Mouse (Mus musculus) brain, adult 10 weeks (tissue): Measurements from ENCODE around the gene Krtap28-10. TPM values are rescaled to one million over a fixed set of nuclear protein-coding genes. Genes with fewer than 3 reads are reported as not detected.

Experiments used
- polyA plus RNA-seq: library from polyadenylated mRNA; stranded (reverse); fragments of 350-450 nt; fragmentation: Illumina TruSeq; extraction: RNeasy Lipid Tissue Mini Kit (QIAGEN cat#74804); gene quantifications from one replicate; pipeline ENCODE4 v1.2.3, GENCODE M21; 2015; ENCODE audit warnings: low read depth, low replicate concordance

Gene Krtap28-10
- polyA plus RNA-seq, result not detected

GRCm38 (mm10) chr1:83042380-83042779 is at the start of gene Krtap28-10:
TSS of gene Krtap28-10 (minus strand) at chr1:83042480.

GRCm38 (mm10) chr1:83060643-83061042 is 18.4 kb upstream of the Krtap28-10 start, which contains the start of gene Krtap28-13:
TSS of gene Krtap28-13 (plus strand) at chr1:83060930.

GRCm38 (mm10) chr1:83059278-83059677 is 17.0 kb upstream of the Krtap28-10 start, which contains the start of gene A030005K14Rik:
TSS of gene A030005K14Rik (minus strand) at chr1:83059378.

GRCm38 (mm10) chr1:83044882-83045427 is 2.7 kb upstream of the Krtap28-10 start, which contains the start of gene Gm47969:
TSS of gene Gm47969 (plus strand) at chr1:83044932.

GRCm38 (mm10) chr1:83038109-83038672 is 4.1 kb downstream of the Krtap28-10 start, which contains the start of gene Slc19a3:
TSS of gene Slc19a3 (minus strand) at chr1:83038448.

GRCm38 (mm10) chr1:83000306-83000705 is 42.0 kb downstream of the Krtap28-10 start, which contains the start of gene Gm47959:
TSS of gene Gm47959 (plus strand) at chr1:83000548.

Other genes with a start within 250 kb of the Krtap28-10 start
- 54.0 TPM for gene Agfg1, start 203.0 kb downstream of the Krtap28-10 start, polyA plus RNA-seq
- not detected for gene A030005L19Rik, start 129.2 kb downstream of the Krtap28-10 start, polyA plus RNA-seq
- not detected for gene A030014E15Rik, start 117.6 kb downstream of the Krtap28-10 start, polyA plus RNA-seq
- gene Gm6217, start 111.1 kb downstream of the Krtap28-10 start, polyA plus RNA-seq, result not detected
- gene A030003K21Rik, start 99.1 kb downstream of the Krtap28-10 start, polyA plus RNA-seq, result not detected
- gene Gm7544, start 86.5 kb downstream of the Krtap28-10 start, polyA plus RNA-seq, result not detected
- not detected for gene Gm47955, start 82.2 kb downstream of the Krtap28-10 start, polyA plus RNA-seq
- gene Gm47959, start 41.9 kb downstream of the Krtap28-10 start, polyA plus RNA-seq, result not detected
- 3.9 TPM for gene Slc19a3, start 4.0 kb downstream of the Krtap28-10 start, polyA plus RNA-seq
- gene Gm47969, start 2.5 kb upstream of the Krtap28-10 start, polyA plus RNA-seq, result not detected
- not detected for gene A030005K14Rik, start 16.9 kb upstream of the Krtap28-10 start, polyA plus RNA-seq
- not detected for gene Krtap28-13, start 18.4 kb upstream of the Krtap28-10 start, polyA plus RNA-seq
- not detected for gene Ccl20, start 74.3 kb upstream of the Krtap28-10 start, polyA plus RNA-seq
- 1.00 TPM for gene Daw1, start 117.3 kb upstream of the Krtap28-10 start, polyA plus RNA-seq